Mouse (Mus musculus) midbrain, postnatal 0 days (tissue): ENCODE measurements around the gene Cdcp2. TPM values are rescaled to one million over a fixed set of nuclear protein-coding genes. Genes with fewer than 3 reads are reported as not detected.

Experiments used
- ATAC-seq: fragments of 200-750 bp; cut with Nextera tagmentation; 2 replicates; pipeline ENCODE4 v1.8.0; 2017; ENCODE audit warnings: moderate number of reproducible peaks, mild to moderate bottlenecking, moderate TSS enrichment, moderate library complexity; ENCODE audit not compliant: low FRiP score
- DNase-seq: peaks from one replicate; pipeline ENCODE4 v3.0.0-alpha.2; 2015; ENCODE audit warnings: low spot score
- H3K27ac ChIP-seq: fragments of 300-500 bp; sonication (generic); 2 replicates; pipeline ENCODE4 v1.5.1; 2014; ENCODE audit warnings: low read depth, mild to moderate bottlenecking, low read length, mixed read lengths
- H3K27me3 ChIP-seq: fragments of 300-500 bp; sonication (generic); 2 replicates; pipeline ENCODE4 v1.6.1; 2014; ENCODE audit warnings: low read length, control low read depth, mixed read lengths; ENCODE audit not compliant: insufficient read depth
- H3K36me3 ChIP-seq: fragments of 300-500 bp; sonication (generic); 2 replicates; pipeline ENCODE4 v1.6.1; 2014; ENCODE audit warnings: low read length, control low read depth, mixed read lengths; ENCODE audit not compliant: insufficient read depth
- H3K4me1 ChIP-seq: fragments of 300-500 bp; sonication (generic); 2 replicates; pipeline ENCODE4 v1.6.1; 2014; ENCODE audit warnings: mild to moderate bottlenecking, control low read depth, antibody characterized with exemption, low read length, mixed read lengths; ENCODE audit not compliant: insufficient read depth
- H3K4me2 ChIP-seq: fragments of 300-500 bp; sonication (generic); 2 replicates; pipeline ENCODE4 v1.6.1; 2014; ENCODE audit warnings: low read depth, mild to moderate bottlenecking, low read length, mixed read lengths; ENCODE audit not compliant: poor library complexity, severe bottlenecking
- H3K4me3 ChIP-seq: fragments of 300-500 bp; sonication (generic); 2 replicates; pipeline ENCODE4 v1.5.1; 2014; ENCODE audit warnings: low read depth, mild to moderate bottlenecking, low read length, moderate library complexity
- H3K9ac ChIP-seq: fragments of 300-500 bp; sonication (generic); replicated peaks from 2 replicates; pipeline ENCODE4 v1.6.1; 2014; ENCODE audit warnings: mild to moderate bottlenecking, low read length, moderate library complexity, mixed read lengths; ENCODE audit not compliant: poor library complexity, severe bottlenecking
- H3K9me3 ChIP-seq: fragments of 300-500 bp; sonication (generic); 2 replicates; pipeline ENCODE4 v1.6.1; 2016; ENCODE audit warnings: low read length, control low read depth
- CTCF ChIP-seq: IDR thresholded peaks from 2 replicates; pipeline ENCODE4 v1.5.1; 2016; ENCODE audit warnings: antibody characterized with exemption, mild to moderate bottlenecking
- WGBS: fragments of 180-500 bp; shearing (Covaris S2); extraction: QIAGEN DNeasy Blood & Tissue Kit; methylation state at CpG from one replicate; pipeline ENCODE4 v1.1.7; 2014; 5-methylcytosine and 5-hydroxymethylcytosine counted together
- polyA plus RNA-seq: library from polyadenylated mRNA; unstranded; fragments of >200 nt; fragmentation: Nextera tagmentation; extraction: Ambion mirVana; gene quantifications from 2 replicates; pipeline ENCODE4 v1.2.1, GENCODE M21; 2015
- total RNA-seq: library from RNA; depleted of rRNA; stranded (reverse); fragments of >200 nt; gene quantifications from 2 replicates; pipeline ENCODE4 v1.2.3, GENCODE M21; 2014

Gene Cdcp2
- total and polyA plus RNA-seq, 2 experiments from 2014 or later, result 0.06 to 0.22 TPM

- H3K9ac ChIP-seq, result no peak overlapping the region
- 47% methylated on average over 8 of the region's 8 CpGs for WGBS
- DNase-seq (no peak), ATAC-seq (no peak)
- H3K4me1 ChIP-seq, result no peaks in the 10 kb centered on the region
- no peak for TF ChIP-seq CTCF
- H3K4me2 ChIP-seq, result no peak overlapping the region
- no peaks in the 10 kb centered on the region for H3K9me3 ChIP-seq
- H3K36me3 ChIP-seq, result no peaks in the 10 kb centered on the region
- H3K27ac ChIP-seq, result no peak overlapping the region
- H3K4me3 ChIP-seq, result no peak overlapping the region
- H3K27me3 ChIP-seq, result no peaks in the 10 kb centered on the region
Measured at GRCm38 (mm10) chr4:107114278-107114677, 17.6 kb downstream of the Cdcp2 start.

- DNase-seq (no peak), ATAC-seq (no peak)
- H3K9me3 ChIP-seq, result no peaks in the 10 kb centered on the region
- WGBS, result 89% methylated on average over 2 of the region's 2 CpGs
- H3K27ac ChIP-seq, result no peak overlapping the region
- H3K9ac ChIP-seq, result no peak overlapping the region
- H3K27me3 ChIP-seq, result no peaks in the 10 kb centered on the region
- no peak overlapping the region for H3K4me2 ChIP-seq
- TF ChIP-seq CTCF, result no peak
- no peaks in the 10 kb centered on the region for H3K36me3 ChIP-seq
- no peak overlapping the region for H3K4me3 ChIP-seq
- H3K4me1 ChIP-seq, result no peaks in the 10 kb centered on the region
Measured at GRCm38 (mm10) chr4:107117741-107118385, 21.2 kb downstream of the Cdcp2 start.

GRCm38 (mm10) chr4:107119056-107119455 lies 22.4 kb downstream of the Cdcp2 start:
- Histone ChIP-seq H3K36me3 (no peaks in the 10 kb centered on the region), H3K4me1 (no peaks in the 10 kb centered on the region), H3K4me3 (no peak overlapping the region), H3K9ac (no peak overlapping the region), H3K9me3 (no peaks in the 10 kb centered on the region), H3K27me3 (no peaks in the 10 kb centered on the region), H3K27ac (no peak overlapping the region), H3K4me2 (no peak overlapping the region)
- no peak for TF ChIP-seq CTCF
- no peak for DNase-seq
- no peak for ATAC-seq
- 82% methylated on average over 3 of the region's 4 CpGs for WGBS

GRCm38 (mm10) chr4:107120676-107121075 lies 24.0 kb downstream of the Cdcp2 start:
- 0 out of 2 replicates have a peak, but pooled peaks have one; percentile 20 for ATAC-seq
- no peaks in the 10 kb centered on the region for H3K9me3 ChIP-seq
- WGBS, result 94% methylated on average over 6 of the region's 6 CpGs
- no peak for TF ChIP-seq CTCF
- H3K4me1 ChIP-seq, result no peaks in the 10 kb centered on the region
- H3K36me3 ChIP-seq, result no peaks in the 10 kb centered on the region
- H3K27ac ChIP-seq, result no peak overlapping the region
- no peak overlapping the region for H3K9ac ChIP-seq
- no peaks in the 10 kb centered on the region for H3K27me3 ChIP-seq
- no peak for DNase-seq
- no peak overlapping the region for H3K4me3 ChIP-seq
- no peak overlapping the region for H3K4me2 ChIP-seq

GRCm38 (mm10) chr4:107121165-107121943 lies 24.7 kb downstream of the Cdcp2 start:
- Histone ChIP-seq H3K27me3 (no peaks in the 10 kb centered on the region), H3K4me2 (no peak overlapping the region), H3K9ac (no peak overlapping the region), H3K4me1 (no peaks in the 10 kb centered on the region), H3K27ac (no peak overlapping the region), H3K36me3 (no peaks in the 10 kb centered on the region), H3K4me3 (no peak overlapping the region), H3K9me3 (no peaks in the 10 kb centered on the region)
- 0 out of 2 replicates have a peak, but pooled peaks have one; percentile 54 for ATAC-seq
- 46% methylated on average over 12 of the region's 12 CpGs for WGBS
- peak; percentile 79 for TF ChIP-seq CTCF
- peak; percentile 83 for DNase-seq

GRCm38 (mm10) chr4:107124376-107124775 lies 27.7 kb downstream of the Cdcp2 start:
- no peak overlapping the region for H3K4me2 ChIP-seq
- ATAC-seq, result no peak
- no peaks in the 10 kb centered on the region for H3K27me3 ChIP-seq

More at GRCm38 (mm10) chr4:107124376-107124775, 27.7 kb downstream of the Cdcp2 start:
- 65% methylated on average over 7 of the region's 7 CpGs for WGBS
- no peak overlapping the region for H3K9ac ChIP-seq
- no peak for DNase-seq
- H3K4me3 ChIP-seq, result no peak overlapping the region
- H3K4me1 ChIP-seq, result no peaks in the 10 kb centered on the region
- H3K27ac ChIP-seq, result no peak overlapping the region
- H3K9me3 ChIP-seq, result no peaks in the 10 kb centered on the region
- TF ChIP-seq CTCF, result no peak
- no peaks in the 10 kb centered on the region for H3K36me3 ChIP-seq
